Mouse (Mus musculus): ENCODE data around the gene Cd7.
A peak's percentile ranks its signal among the peaks of the same experiment; 100 is the strongest.
"Not testable (repeated sequence)": the region's sequence is repeated elsewhere in the genome, so short reads cannot be mapped to it uniquely, and the experiment has no call there.

Gene Cd7

GRCm38 (mm10) chr11:121045286-121045685 lies 6.1 kb upstream of the Cd7 start:
- no peak for DNase-seq

GRCm38 (mm10) chr11:121043025-121043424 lies 3.8 kb upstream of the Cd7 start:
- not testable (repeated sequence) for DNase-seq

GRCm38 (mm10) chr11:121042480-121042879 lies 3.3 kb upstream of the Cd7 start:
- no peak for DNase-seq

GRCm38 (mm10) chr11:121041636-121042035 lies 2.4 kb upstream of the Cd7 start:
- DNase-seq, result no peak

- DNase-seq, result peak; percentile 92
These were observed 2.0 kb upstream of the Cd7 start for GRCm38 (mm10) chr11:121041212-121041611.

- no peak for DNase-seq
These were observed 615 bp downstream of the Cd7 start for GRCm38 (mm10) chr11:121038366-121039240.

GRCm38 (mm10) chr11:121033118-121033517 lies 6.1 kb downstream of the Cd7 start:
- no peak for DNase-seq

- DNase-seq, result no peak
These were observed 12.0 kb downstream of the Cd7 start for GRCm38 (mm10) chr11:121027259-121027658.

- DNase-seq, result no peak
These were observed 15.1 kb downstream of the Cd7 start for GRCm38 (mm10) chr11:121024163-121024562.

GRCm38 (mm10) chr11:121019501-121019900 lies 19.7 kb downstream of the Cd7 start:
- DNase-seq, result no peak

- peak; percentile 83 to 87 for DNase-seq
These were observed 21.5 kb downstream of the Cd7 start for GRCm38 (mm10) chr11:121017703-121018102.

- no peak for DNase-seq
These were observed 23.7 kb downstream of the Cd7 start for GRCm38 (mm10) chr11:121015472-121015871.

GRCm38 (mm10) chr11:121014896-121015300 lies 24.3 kb downstream of the Cd7 start:
- peak in 1 of 2 experiments; percentile 41 for DNase-seq

- DNase-seq, result no peak
These were observed 25.6 kb downstream of the Cd7 start for GRCm38 (mm10) chr11:121013656-121014055.

GRCm38 (mm10) chr11:121010044-121010755 lies 29.0 kb downstream of the Cd7 start:
- DNase-seq, result no peak

GRCm38 (mm10) chr11:121006184-121006583 lies 33.0 kb downstream of the Cd7 start:
- no peak for DNase-seq

- DNase-seq, result no peak
These were observed 34.9 kb downstream of the Cd7 start for GRCm38 (mm10) chr11:121004281-121004680.

- DNase-seq, result peak in 1 of 2 experiments; percentile 31
These were observed 37.3 kb downstream of the Cd7 start for GRCm38 (mm10) chr11:121001966-121002365.

GRCm38 (mm10) chr11:120994741-120995140 lies 44.5 kb downstream of the Cd7 start:
- no peak for DNase-seq

- no peak for DNase-seq
These were observed 45.6 kb downstream of the Cd7 start for GRCm38 (mm10) chr11:120993586-120993985.

- DNase-seq, result no peak
These were observed 46.1 kb downstream of the Cd7 start for GRCm38 (mm10) chr11:120993080-120993479.

- DNase-seq, result no peak
These were observed 47.4 kb downstream of the Cd7 start for GRCm38 (mm10) chr11:120991791-120992190.

- peak; percentile 100 for DNase-seq
These were observed 48.2 kb downstream of the Cd7 start, which contains the start of gene Csnk1d for GRCm38 (mm10) chr11:120990951-120991526. TSS of gene Csnk1d (minus strand) at chr11:120991330.

All from kidney, postnatal 4 days (tissue).